Mouse (Mus musculus): Measurements from ENCODE around the gene Pdk1. TPM values are rescaled to one million over a fixed set of nuclear protein-coding genes. Genes with fewer than 3 reads are reported as not detected.

The Pdk1 gene
- 22.6 and 39.6 TPM in 2 replicates for polyA plus RNA-seq (2012; rRNA removed; ENCODE audit: low replicate concordance)

DNA sequence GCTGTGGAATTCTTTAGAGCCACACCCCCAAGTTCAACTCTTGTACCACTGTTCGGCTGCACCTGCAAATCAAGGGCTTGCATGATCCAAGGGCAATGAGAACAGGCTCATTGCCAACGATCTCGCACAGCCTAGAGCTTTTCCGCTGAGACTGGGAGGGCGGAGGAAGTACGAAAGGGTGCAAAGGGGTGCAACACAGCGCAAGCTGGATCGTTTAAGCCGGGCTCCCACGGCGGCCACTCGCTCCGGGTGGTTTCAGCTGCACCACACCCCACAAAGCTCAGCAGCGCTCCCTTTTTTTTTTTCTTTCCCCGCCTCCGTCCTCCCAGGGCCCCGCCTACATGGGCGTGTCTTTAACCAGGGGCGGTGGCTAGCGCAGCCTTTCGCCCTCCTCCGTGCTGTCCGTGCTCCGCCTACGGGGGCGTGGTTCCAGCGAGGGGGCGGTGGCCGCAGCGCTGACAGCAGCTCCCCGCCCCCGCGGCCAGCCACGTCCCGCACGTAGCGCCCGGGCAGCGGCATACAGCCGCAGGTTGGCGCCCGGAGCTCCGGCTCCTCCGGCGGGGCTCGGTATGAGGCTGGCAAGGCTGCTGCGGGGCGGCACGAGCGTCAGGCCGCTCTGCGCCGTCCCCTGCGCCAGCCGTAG lies at the start of gene Pdk1:
Pdk1 (plus strand) TSS at position 424 of the 643 bp plus-strand sequence.

Other genes starting within 250 kb of the Pdk1 start
- 29.7 and 45.9 TPM in 2 replicates for gene Itga6, start 127.6 kb upstream of the Pdk1 start, polyA plus RNA-seq (2012; rRNA removed; ENCODE audit: low replicate concordance)
- 5.7 and 8.0 TPM in 2 replicates for gene Rapgef4, start 108.0 kb downstream of the Pdk1 start, polyA plus RNA-seq (2012; rRNA removed; ENCODE audit: low replicate concordance)

Data from mammary gland, adult 2 months (tissue).